Mouse (Mus musculus) midbrain, embryonic 14.5 days (tissue): ENCODE data around the gene Ddx39. TPM values are rescaled to one million over a fixed set of nuclear protein-coding genes. Genes with fewer than 3 reads are reported as not detected.

Experiments used
- ATAC-seq: fragments of 200-750 bp; cut with Nextera tagmentation; 2 replicates; pipeline ENCODE4 v1.8.0; 2017; ENCODE audit warnings: moderate number of reproducible peaks, moderate library complexity; ENCODE audit not compliant: low FRiP score, low TSS enrichment
- DNase-seq: peaks from one replicate; pipeline ENCODE4 v3.0.0-alpha.2; 2015
- H3K27ac ChIP-seq: fragments of 300-500 bp; sonication (generic); replicated peaks from 2 replicates; pipeline ENCODE4 v1.5.1; 2014; ENCODE audit warnings: mild to moderate bottlenecking, low read depth, low read length, moderate library complexity
- H3K27me3 ChIP-seq: fragments of 300-500 bp; sonication (generic); 2 replicates; pipeline ENCODE4 v1.6.1; 2014; ENCODE audit warnings: low read length, control low read depth, mixed read lengths; ENCODE audit not compliant: control insufficient read depth, insufficient read depth
- H3K36me3 ChIP-seq: fragments of 300-500 bp; sonication (generic); 2 replicates; pipeline ENCODE4 v1.6.1; 2014; ENCODE audit warnings: low read length, control low read depth; ENCODE audit not compliant: control insufficient read depth, insufficient read depth
- H3K4me1 ChIP-seq: fragments of 300-500 bp; sonication (generic); 2 replicates; pipeline ENCODE4 v1.6.1; 2014; ENCODE audit warnings: mild to moderate bottlenecking, antibody characterized with exemption, low read length, control low read depth; ENCODE audit not compliant: control insufficient read depth, insufficient read depth
- H3K4me2 ChIP-seq: fragments of 300-500 bp; sonication (generic); 2 replicates; pipeline ENCODE4 v1.6.1; 2014; ENCODE audit warnings: mild to moderate bottlenecking, low read length, moderate library complexity
- H3K4me3 ChIP-seq: fragments of 300-500 bp; sonication (generic); replicated peaks from 2 replicates; pipeline ENCODE4 v1.5.1; 2014; ENCODE audit warnings: low read depth, low read length
- H3K9ac ChIP-seq: fragments of 300-500 bp; sonication (generic); replicated peaks from 2 replicates; pipeline ENCODE4 v1.6.1; 2014; ENCODE audit warnings: mild to moderate bottlenecking, low read length, moderate library complexity
- H3K9me3 ChIP-seq: fragments of 300-500 bp; sonication (generic); 2 replicates; pipeline ENCODE4 v1.6.1; 2016; ENCODE audit warnings: low read length, control low read depth, mixed read lengths; ENCODE audit not compliant: control insufficient read depth
- WGBS: fragments of 180-500 bp; shearing (Covaris S2); extraction: QIAGEN DNeasy Blood & Tissue Kit; methylation state at CpG from one replicate; pipeline ENCODE4 v1.1.7; 2014; 5-methylcytosine and 5-hydroxymethylcytosine counted together
- polyA plus RNA-seq: library from polyadenylated mRNA; unstranded; fragments of >200 nt; fragmentation: Nextera tagmentation; extraction: Ambion mirVana; gene quantifications from 2 replicates; pipeline ENCODE4 v1.2.1, GENCODE M21; 2014

Gene Ddx39
- polyA plus RNA-seq, 1 experiment from 2014 or later = 113 TPM

- Histone ChIP-seq H3K27ac (0 out of 2 replicates have a peak overlapping the region, but pooled peaks have one; percentile 92), H3K9me3 (no peaks in the 10 kb centered on the region), H3K27me3 (no peaks in the 10 kb centered on the region), H3K4me3 (peak overlapping the region; percentile 85), H3K4me2 (peak overlapping the region; percentile 46), H3K36me3 (no peaks in the 10 kb centered on the region; the same call in 1 of the 2 replicates), H3K9ac (no peak overlapping the region), H3K4me1 (peaks cover 13% of the 10 kb centered on the region)
- ATAC-seq (no peak), DNase-seq (no peak)
- WGBS = 17% methylated on average over 8 of the region's 8 CpGs
These were observed 324 bp upstream of the Ddx39 start for GRCm38 (mm10) chr8:83714676-83715030.

- DNase-seq = no peak
- Histone ChIP-seq H3K27ac (peak overlapping the region; percentile 92), H3K4me2 (peak overlapping the region; percentile 96), H3K9me3 (no peaks in the 10 kb centered on the region), H3K4me3 (peak overlapping the region; percentile 85), H3K36me3 (peaks cover 9% of the 10 kb centered on the region), H3K9ac (peak overlapping the region; percentile 79), H3K27me3 (no peaks in the 10 kb centered on the region), H3K4me1 (peaks cover 13% of the 10 kb centered on the region)
- 1% methylated on average over 17 of the region's 17 CpGs for WGBS
- ATAC-seq = no peak
These were observed 794 bp downstream of the Ddx39 start for GRCm38 (mm10) chr8:83715771-83716170.

- DNase-seq (no peak), ATAC-seq (no peak)
- peaks cover 17% of the 10 kb centered on the region for H3K36me3 ChIP-seq
- no peak overlapping the region for H3K27ac ChIP-seq
- peak overlapping the region; percentile 96 for H3K4me2 ChIP-seq
- no peaks in the 10 kb centered on the region for H3K9me3 ChIP-seq
- 82% methylated on average over 2 of the region's 2 CpGs for WGBS
- peaks cover 13% of the 10 kb centered on the region for H3K4me1 ChIP-seq
- no peaks in the 10 kb centered on the region for H3K27me3 ChIP-seq
- H3K4me3 ChIP-seq = peak overlapping the region; percentile 85
- H3K9ac ChIP-seq = no peak overlapping the region; the same call in 1 of the 2 replicates
These were observed 1.6 kb downstream of the Ddx39 start for GRCm38 (mm10) chr8:83716563-83716962.

GRCm38 (mm10) chr8:83719048-83719447, 4.1 kb downstream of the Ddx39 start:
- Histone ChIP-seq H3K4me3 (no peak overlapping the region), H3K4me2 (no peak overlapping the region), H3K36me3 (peaks cover 42% of the 10 kb centered on the region), H3K9ac (no peak overlapping the region), H3K9me3 (no peaks in the 10 kb centered on the region), H3K27me3 (no peaks in the 10 kb centered on the region), H3K27ac (no peak overlapping the region), H3K4me1 (peaks cover 13% of the 10 kb centered on the region)
- ATAC-seq = no peak
- no peak for DNase-seq
- WGBS = 95% methylated on average over 2 of the region's 2 CpGs

GRCm38 (mm10) chr8:83719693-83720092, 4.7 kb downstream of the Ddx39 start:
- Histone ChIP-seq H3K27ac (no peak overlapping the region), H3K4me2 (no peak overlapping the region), H3K27me3 (no peaks in the 10 kb centered on the region), H3K9ac (no peak overlapping the region), H3K36me3 (peaks cover 48% of the 10 kb centered on the region), H3K4me3 (no peak overlapping the region), H3K9me3 (no peaks in the 10 kb centered on the region), H3K4me1 (peaks cover 13% of the 10 kb centered on the region)
- no peak for ATAC-seq
- no peak for DNase-seq
- WGBS = 84% methylated on average over 2 of the region's 2 CpGs

GRCm38 (mm10) chr8:83721405-83722025, 6.5 kb downstream of the Ddx39 start:
- DNase-seq (no peak), ATAC-seq (no peak)
- Histone ChIP-seq H3K27me3 (no peaks in the 10 kb centered on the region), H3K9ac (no peak overlapping the region), H3K4me2 (no peak overlapping the region), H3K4me1 (peaks cover 5% of the 10 kb centered on the region; the same call in 1 of the 2 replicates), H3K4me3 (no peak overlapping the region), H3K9me3 (no peaks in the 10 kb centered on the region), H3K36me3 (peaks cover 62% of the 10 kb centered on the region), H3K27ac (no peak overlapping the region)
- 96% methylated on average over 25 of the region's 25 CpGs for WGBS

- Histone ChIP-seq H3K36me3 (peaks cover 62% of the 10 kb centered on the region), H3K9me3 (no peaks in the 10 kb centered on the region), H3K4me1 (no peaks in the 10 kb centered on the region), H3K4me2 (no peak overlapping the region), H3K4me3 (no peak overlapping the region), H3K27ac (no peak overlapping the region), H3K9ac (no peak overlapping the region), H3K27me3 (no peaks in the 10 kb centered on the region)
- 90% methylated on average over 12 of the region's 12 CpGs for WGBS
- DNase-seq = no peak
- ATAC-seq = no peak
These were observed 7.7 kb downstream of the Ddx39 start for GRCm38 (mm10) chr8:83722631-83723030.

- Histone ChIP-seq H3K4me1 (no peaks in the 10 kb centered on the region), H3K27me3 (no peaks in the 10 kb centered on the region), H3K4me2 (no peak overlapping the region), H3K27ac (no peak overlapping the region), H3K4me3 (no peak overlapping the region), H3K9ac (no peak overlapping the region), H3K36me3 (peaks cover 62% of the 10 kb centered on the region), H3K9me3 (no peaks in the 10 kb centered on the region)
- no peak for ATAC-seq
- 88% methylated on average over 11 of the region's 11 CpGs for WGBS
- DNase-seq = no peak
These were observed 8.6 kb downstream of the Ddx39 start for GRCm38 (mm10) chr8:83723447-83724083.
